Mouse (Mus musculus) small intestine, adult 2 months (tissue): Measurements from ENCODE around the gene Mlec. TPM values are rescaled to one million over a fixed set of nuclear protein-coding genes. Genes with fewer than 3 reads are reported as not detected.

Experiments
- H3K27ac ChIP-seq: fragments of 200-500 bp; 2 replicates; pipeline ENCODE4 v1.5.1; 2012; ENCODE audit warnings: low read depth, low read length, control low read depth, inconsistent platforms; ENCODE audit not compliant: insufficient read depth
- H3K27me3 ChIP-seq: fragments of 200-500 bp; 2 replicates; pipeline ENCODE4 v1.6.1; 2012; ENCODE audit warnings: mild to moderate bottlenecking, moderate library complexity, low read length, inconsistent platforms; ENCODE audit not compliant: control insufficient read depth, insufficient read depth
- H3K36me3 ChIP-seq: fragments of 200-500 bp; 2 replicates; pipeline ENCODE4 v1.6.1; 2012; ENCODE audit warnings: mild to moderate bottlenecking, low read length, control low read depth, inconsistent platforms; ENCODE audit not compliant: control insufficient read depth, insufficient read depth
- H3K4me1 ChIP-seq: fragments of 200-500 bp; 2 replicates; pipeline ENCODE4 v1.6.1; 2012; ENCODE audit warnings: low read length, inconsistent platforms, mixed read lengths; ENCODE audit not compliant: control insufficient read depth, insufficient read depth, insufficient read length
- H3K4me3 ChIP-seq: fragments of 200-500 bp; 2 replicates; pipeline ENCODE4 v1.5.1; 2012; ENCODE audit warnings: low read depth, mild to moderate bottlenecking, control low read depth, inconsistent platforms, low read length, moderate library complexity
- CTCF ChIP-seq: fragments of 200-500 bp; IDR thresholded peaks from 2 replicates; pipeline ENCODE4 v1.5.1; 2012; ENCODE audit warnings: low read depth, mild to moderate bottlenecking, control low read depth, inconsistent platforms, low read length, moderate library complexity, mixed read lengths; ENCODE audit not compliant: insufficient replicate concordance, insufficient read length; ENCODE audit errors: extremely low read depth
- POLR2A ChIP-seq: fragments of 200-500 bp; IDR thresholded peaks from 2 replicates; pipeline ENCODE4 v1.6.1; 2012; ENCODE audit warnings: low read depth, mild to moderate bottlenecking, control low read depth, inconsistent platforms, low read length, moderate library complexity
- WGBS: fragments of 180-500 bp; shearing (Covaris S2); methylation state at CpG from one replicate; pipeline ENCODE4 v1.1.7; 2018; 5-methylcytosine and 5-hydroxymethylcytosine counted together
- polyA plus RNA-seq: library from polyadenylated mRNA; depleted of rRNA; stranded (reverse); fragments of >200 nt; gene quantifications from 2 replicates; pipeline ENCODE4 v1.2.3, GENCODE M21; 2012

The Mlec gene
- polyA plus RNA-seq, 1 experiment = 78.3 TPM

DNA sequence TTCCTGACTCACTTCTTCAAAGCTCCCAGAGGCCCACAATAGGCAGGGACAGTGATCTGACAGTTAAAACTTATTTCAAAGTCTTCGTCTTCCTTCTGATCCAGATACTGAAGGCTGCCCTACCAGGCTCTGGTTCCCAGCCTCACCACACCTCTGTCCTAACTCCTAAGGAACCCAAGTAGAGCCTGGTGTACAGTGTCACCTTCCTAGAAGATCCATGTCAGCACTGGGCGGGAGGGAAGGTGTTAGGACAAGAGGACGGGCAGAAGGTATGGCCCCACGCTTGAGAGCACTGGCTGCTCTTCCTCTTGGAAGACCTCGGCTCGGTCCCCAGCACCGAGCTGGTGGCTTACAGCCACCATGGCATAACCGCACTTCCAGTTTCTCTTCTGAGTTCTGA is 9.6 kb downstream of the Mlec start:
- H3K4me3 ChIP-seq = no peak overlapping the region
- WGBS = 90% methylated on average over 8 of the region's 8 CpGs
- TF ChIP-seq POLR2A = no peak
- TF ChIP-seq CTCF = no peak
- H3K27me3 ChIP-seq = no peaks in the 10 kb centered on the region
- no peak overlapping the region for H3K27ac ChIP-seq
- peaks cover 74% of the 10 kb centered on the region for H3K36me3 ChIP-seq
- peaks cover 11% of the 10 kb centered on the region for H3K4me1 ChIP-seq

DNA sequence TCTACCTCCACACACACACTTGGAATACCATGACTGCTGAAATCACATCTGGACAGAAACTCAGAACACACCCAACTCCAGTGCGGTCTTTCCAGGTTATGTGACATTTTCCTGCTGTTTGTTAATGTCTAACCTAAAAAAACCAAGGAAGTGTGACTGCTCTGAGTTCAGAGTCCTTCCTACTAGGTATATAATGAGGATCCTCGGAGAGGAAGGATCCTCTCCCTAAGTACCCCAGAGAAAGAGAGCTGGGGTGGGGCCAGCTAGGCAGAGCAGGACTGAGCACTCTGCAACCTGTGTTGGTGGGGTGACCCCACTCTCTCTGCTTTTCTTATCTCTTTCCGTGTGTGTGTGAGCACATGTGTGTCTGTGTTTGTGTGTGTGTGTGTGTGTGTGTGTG is 10.6 kb downstream of the Mlec start:
- Histone ChIP-seq H3K4me3 (no peak overlapping the region), H3K36me3 (peaks cover 72% of the 10 kb centered on the region), H3K27me3 (no peaks in the 10 kb centered on the region), H3K4me1 (peaks cover 5% of the 10 kb centered on the region; the same call in 1 of the 2 replicates), H3K27ac (no peak overlapping the region)
- no peak for TF ChIP-seq POLR2A
- no peak for TF ChIP-seq CTCF
- WGBS = 41% methylated on average over 3 of the region's 3 CpGs

DNA sequence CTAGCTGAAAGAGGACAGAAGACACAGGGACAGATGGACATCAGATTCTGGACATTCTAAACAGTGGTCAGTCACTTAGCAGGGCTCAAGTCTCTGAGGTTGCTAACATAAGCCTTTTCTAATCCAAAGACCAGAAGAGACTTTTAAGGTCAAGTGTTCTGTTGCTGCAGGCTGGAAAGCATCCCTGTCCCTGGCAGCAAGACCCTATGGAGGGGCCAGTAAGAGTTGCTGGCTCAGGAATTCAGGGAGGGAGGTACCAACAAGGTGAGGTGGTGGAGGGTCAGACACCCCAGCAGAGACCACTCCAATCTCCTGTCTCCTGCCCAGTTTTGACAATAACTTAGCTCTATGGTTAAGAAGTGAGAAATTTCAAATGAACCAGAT is 11.2 kb downstream of the Mlec start:
- Histone ChIP-seq H3K27ac (no peak overlapping the region), H3K36me3 (peaks cover 68% of the 10 kb centered on the region), H3K27me3 (no peaks in the 10 kb centered on the region), H3K4me3 (no peak overlapping the region), H3K4me1 (peaks cover 5% of the 10 kb centered on the region; the same call in 1 of the 2 replicates)
- TF ChIP-seq CTCF (no peak), POLR2A (no peak)

DNA sequence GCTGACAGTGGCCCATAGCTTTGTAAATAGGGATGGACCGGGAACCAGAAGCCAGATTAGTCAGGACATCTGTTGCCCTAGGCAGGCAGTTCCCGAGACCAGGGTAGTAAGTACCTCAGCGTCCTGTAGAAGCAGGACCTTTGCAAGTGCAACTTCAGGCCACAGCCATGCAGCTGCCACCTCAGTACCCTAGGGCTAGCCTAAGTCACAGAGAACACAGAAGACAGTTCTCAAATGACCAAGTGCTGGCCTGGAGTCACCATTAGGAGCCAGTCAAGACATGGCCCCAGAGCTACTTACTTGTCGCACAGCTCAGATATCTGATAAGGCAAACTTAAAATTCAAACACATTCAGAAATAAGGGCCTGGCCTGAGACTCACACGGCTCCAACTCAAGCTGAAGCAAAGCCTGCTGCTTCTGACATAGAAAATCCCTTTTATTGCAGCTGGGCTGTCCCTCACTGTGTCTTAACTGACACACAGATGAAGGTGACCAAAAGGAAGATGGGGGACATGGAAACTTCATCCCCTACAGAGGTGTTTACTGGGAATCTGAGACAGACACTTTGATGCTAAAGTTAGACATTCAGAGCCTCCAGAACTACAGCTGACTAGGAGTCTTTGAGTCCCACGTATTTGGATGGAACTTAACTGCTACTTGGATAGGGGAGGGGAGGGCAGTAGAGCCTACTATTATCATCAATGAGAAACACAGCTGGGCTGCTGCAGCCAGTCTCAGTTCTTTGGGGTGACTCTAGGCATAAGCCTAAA is 11.8 kb downstream of the Mlec start:
- H3K36me3 ChIP-seq = peaks cover 64% of the 10 kb centered on the region
- H3K4me1 ChIP-seq = 0 out of 2 replicates have a peak, but pooled peaks cover 3% of the 10 kb centered on the region
- no peaks in the 10 kb centered on the region for H3K27me3 ChIP-seq
- no peak overlapping the region for H3K4me3 ChIP-seq
- WGBS = 77% methylated on average over 6 of the region's 6 CpGs
- no peak overlapping the region for H3K27ac ChIP-seq
- TF ChIP-seq CTCF (no peak), POLR2A (no peak)

DNA sequence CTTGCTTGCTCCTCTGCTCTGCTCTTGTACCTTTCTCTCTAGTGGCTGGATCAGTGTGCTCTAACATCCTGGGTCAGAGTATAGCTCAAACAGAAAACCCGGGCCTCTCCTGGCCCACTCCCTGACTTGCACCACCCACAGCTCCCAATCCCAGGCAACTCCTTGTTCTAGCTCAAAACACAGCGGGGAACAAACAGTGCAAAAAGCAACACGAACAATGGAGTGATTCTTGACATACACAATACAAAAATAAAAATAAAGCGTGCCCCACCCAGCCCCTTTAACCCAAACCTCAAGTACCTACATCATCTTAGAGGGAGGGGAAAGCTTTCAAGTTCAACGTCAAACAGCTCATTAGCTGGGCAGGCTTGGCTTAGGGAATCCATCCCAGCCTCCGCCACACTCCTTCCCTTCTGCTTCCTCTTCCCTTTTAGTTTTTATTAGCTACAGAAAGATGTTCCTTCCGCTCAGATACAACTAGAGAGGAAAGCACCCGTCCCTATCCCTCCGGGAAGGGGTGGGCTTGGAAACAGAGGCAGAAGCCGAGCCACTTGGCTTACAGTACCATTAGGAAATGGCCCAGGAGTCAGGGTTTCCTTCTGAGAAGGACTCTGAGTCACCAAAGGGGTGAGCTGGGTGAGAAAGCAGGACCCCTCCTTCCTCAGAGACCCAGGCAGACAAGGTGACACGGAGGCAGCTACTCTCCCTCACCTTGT is 12.6 kb downstream of the Mlec start:
- 75% methylated on average over 11 of the region's 11 CpGs for WGBS
- H3K27me3 ChIP-seq = no peaks in the 10 kb centered on the region
- H3K4me3 ChIP-seq = no peak overlapping the region
- 0 out of 2 replicates have a peak, but pooled peaks cover 3% of the 10 kb centered on the region for H3K4me1 ChIP-seq
- H3K27ac ChIP-seq = no peak overlapping the region
- TF ChIP-seq POLR2A (no peak), CTCF (no peak)
- peaks cover 56% of the 10 kb centered on the region for H3K36me3 ChIP-seq

DNA sequence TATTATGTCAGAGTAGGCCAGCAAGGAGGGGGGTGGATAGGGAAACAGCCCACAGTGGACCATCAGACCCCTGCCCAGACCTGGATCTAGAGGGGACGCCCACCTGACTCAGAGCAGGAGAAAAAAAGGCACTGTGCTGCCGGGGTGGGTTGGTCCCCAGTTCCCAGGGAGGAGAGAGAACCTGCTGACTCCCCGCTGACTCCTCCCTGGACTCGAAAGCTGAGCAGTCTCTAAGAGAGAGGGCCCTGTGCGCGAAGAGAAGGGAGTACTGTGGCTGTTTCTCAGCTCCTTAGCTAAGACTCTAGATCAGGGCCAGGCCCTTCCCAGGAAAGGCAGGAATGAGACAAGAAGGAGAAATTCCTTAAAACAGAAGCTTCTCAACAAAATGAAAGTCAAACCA is 13.5 kb downstream of the Mlec start:
- Histone ChIP-seq H3K27me3 (no peaks in the 10 kb centered on the region), H3K4me3 (no peak overlapping the region), H3K4me1 (0 out of 2 replicates have a peak, but pooled peaks cover 3% of the 10 kb centered on the region), H3K27ac (no peak overlapping the region), H3K36me3 (peaks cover 47% of the 10 kb centered on the region)
- 80% methylated on average over 6 of the region's 6 CpGs for WGBS
- TF ChIP-seq CTCF (no peak), POLR2A (no peak)

DNA sequence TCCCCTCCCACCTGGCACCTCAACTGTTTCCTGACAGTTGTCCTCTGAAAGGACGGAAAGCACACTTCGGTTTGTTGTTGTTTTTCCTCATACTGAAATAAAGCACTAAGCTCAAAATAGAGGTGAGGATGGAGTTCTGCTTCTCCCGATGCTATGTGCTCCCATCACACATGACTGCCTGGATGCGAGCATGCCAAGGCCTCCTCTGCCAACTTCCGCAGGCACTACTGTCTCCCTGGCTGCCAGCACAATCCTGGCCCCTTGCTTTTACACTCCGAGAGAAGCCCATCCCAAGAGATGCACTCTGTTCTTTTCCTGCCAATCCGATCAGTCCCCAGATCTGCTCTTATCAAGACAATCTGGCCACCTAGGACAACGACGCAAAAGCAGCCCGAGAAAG is 14.4 kb downstream of the Mlec start:
- H3K36me3 ChIP-seq = peaks cover 40% of the 10 kb centered on the region
- H3K27me3 ChIP-seq = no peaks in the 10 kb centered on the region
- TF ChIP-seq CTCF (no peak), POLR2A (no peak)
- H3K27ac ChIP-seq = no peak overlapping the region
- 71% methylated on average over 10 of the region's 10 CpGs for WGBS
- H3K4me1 ChIP-seq = 0 out of 2 replicates have a peak, but pooled peaks cover 3% of the 10 kb centered on the region
- H3K4me3 ChIP-seq = no peak overlapping the region
